Mouse (Mus musculus) forebrain, embryonic 11.5 days (tissue): ENCODE data around the gene Zc3h4. TPM values are rescaled to one million over a fixed set of nuclear protein-coding genes. Genes with fewer than 3 reads are reported as not detected.

ENCODE experiments used
- ATAC-seq: fragments of 200-750 bp; cut with Nextera tagmentation; replicated peaks from 2 replicates; pipeline ENCODE4 v1.8.0; 2017; ENCODE audit warnings: moderate TSS enrichment; ENCODE audit not compliant: low FRiP score
- DNase-seq: peaks from one replicate; pipeline ENCODE4 v3.0.0-alpha.2; 2017; ENCODE audit warnings: low spot score
- H3K27ac ChIP-seq: fragments of 300-500 bp; sonication (generic); 2 replicates; pipeline ENCODE4 v1.5.1; 2014; ENCODE audit warnings: low read depth, low read length
- H3K27me3 ChIP-seq: fragments of 300-500 bp; sonication (generic); 2 replicates; pipeline ENCODE4 v1.6.1; 2014; ENCODE audit warnings: mild to moderate bottlenecking, low read length, mixed read lengths; ENCODE audit not compliant: control insufficient read depth, insufficient read depth
- H3K36me3 ChIP-seq: fragments of 300-500 bp; sonication (generic); 2 replicates; pipeline ENCODE4 v1.6.1; 2014; ENCODE audit warnings: mild to moderate bottlenecking, low read length, moderate library complexity, mixed read lengths; ENCODE audit not compliant: control insufficient read depth, insufficient read depth
- H3K4me1 ChIP-seq: fragments of 300-500 bp; sonication (generic); replicated peaks from 2 replicates; pipeline ENCODE4 v1.6.1; 2014; ENCODE audit warnings: low read length, mixed read lengths; ENCODE audit not compliant: control insufficient read depth, insufficient read depth
- H3K4me2 ChIP-seq: fragments of 300-500 bp; sonication (generic); 2 replicates; pipeline ENCODE4 v1.6.1; 2014; ENCODE audit warnings: low read depth, mild to moderate bottlenecking, low read length, moderate library complexity, mixed read lengths; ENCODE audit not compliant: severe bottlenecking
- H3K4me3 ChIP-seq: fragments of 300-500 bp; sonication (generic); 2 replicates; pipeline ENCODE4 v1.5.1; 2014; ENCODE audit warnings: low read depth, low read length
- H3K9ac ChIP-seq: fragments of 300-500 bp; sonication (generic); 2 replicates; pipeline ENCODE4 v1.6.1; 2014; ENCODE audit warnings: low read length
- H3K9me3 ChIP-seq: fragments of 300-500 bp; sonication (generic); 2 replicates; pipeline ENCODE4 v1.6.1; 2016; ENCODE audit warnings: low read length, mixed read lengths; ENCODE audit not compliant: control insufficient read depth
- WGBS: fragments of 180-500 bp; shearing (Covaris S2); extraction: QIAGEN DNeasy Blood & Tissue Kit; methylation state at CpG from one replicate; pipeline ENCODE4 v1.1.7; 2014; 5-methylcytosine and 5-hydroxymethylcytosine counted together
- polyA plus RNA-seq: library from polyadenylated mRNA; unstranded; fragments of >200 nt; fragmentation: Nextera tagmentation; extraction: Ambion mirVana; gene quantifications from 2 replicates; pipeline ENCODE4 v1.2.1, GENCODE M21; 2014

Zc3h4 gene
- polyA plus RNA-seq, 1 experiment from 2014 or later, result 24.2 TPM

DNA sequence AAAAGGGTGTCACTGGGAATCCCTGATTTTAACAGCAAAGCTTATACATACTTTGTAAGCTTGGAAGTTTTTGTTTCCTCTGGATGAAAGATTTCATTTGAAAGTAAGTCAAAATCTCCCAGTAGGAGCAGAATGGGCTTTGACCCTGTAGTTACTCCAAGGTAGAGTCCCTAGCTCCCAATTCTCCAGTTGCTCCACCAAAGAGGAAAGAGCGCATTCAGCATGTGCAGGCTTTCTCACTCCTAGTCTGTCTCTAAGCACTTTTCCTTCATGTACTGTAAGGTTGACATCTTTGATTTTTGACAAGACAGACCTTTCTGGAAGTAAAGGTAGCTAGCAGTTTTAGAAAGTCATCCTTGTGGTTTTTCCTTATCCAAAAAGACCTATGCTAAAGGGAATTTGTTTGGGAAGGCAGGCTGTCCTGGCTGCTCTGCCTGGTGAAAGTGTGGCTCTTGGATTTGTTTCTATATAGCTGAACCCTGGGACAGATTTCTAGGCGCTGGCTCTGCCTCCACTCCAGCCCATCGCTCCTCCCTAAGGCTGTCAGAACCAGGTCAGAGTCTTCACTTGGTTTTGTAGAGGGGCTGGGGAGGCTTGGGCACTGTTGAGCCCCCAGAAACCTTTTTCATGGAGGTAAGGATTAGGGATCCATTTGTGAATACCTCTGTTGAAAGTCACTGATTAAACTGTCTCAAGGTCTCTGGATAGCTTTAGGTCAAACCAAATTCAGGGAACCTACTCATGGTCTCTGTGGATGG, 3.8 kb downstream of the Zc3h4 start:
- H3K27ac ChIP-seq, result peak overlapping the region; percentile 48; the same call in 1 of the 2 replicates
- H3K9ac ChIP-seq, result peak overlapping the region; percentile 29
- 0 out of 2 replicates have a peak overlapping the region, but pooled peaks have one; percentile 15 for H3K4me2 ChIP-seq
- peaks cover 10% of the 10 kb centered on the region for H3K4me1 ChIP-seq
- H3K4me3 ChIP-seq, result no peak overlapping the region
- ATAC-seq (no peak), DNase-seq (no peak)
- H3K27me3 ChIP-seq, result no peaks in the 10 kb centered on the region
- H3K36me3 ChIP-seq, result no peaks in the 10 kb centered on the region
- 90% methylated on average over 3 of the region's 3 CpGs for WGBS
- no peaks in the 10 kb centered on the region for H3K9me3 ChIP-seq

DNA sequence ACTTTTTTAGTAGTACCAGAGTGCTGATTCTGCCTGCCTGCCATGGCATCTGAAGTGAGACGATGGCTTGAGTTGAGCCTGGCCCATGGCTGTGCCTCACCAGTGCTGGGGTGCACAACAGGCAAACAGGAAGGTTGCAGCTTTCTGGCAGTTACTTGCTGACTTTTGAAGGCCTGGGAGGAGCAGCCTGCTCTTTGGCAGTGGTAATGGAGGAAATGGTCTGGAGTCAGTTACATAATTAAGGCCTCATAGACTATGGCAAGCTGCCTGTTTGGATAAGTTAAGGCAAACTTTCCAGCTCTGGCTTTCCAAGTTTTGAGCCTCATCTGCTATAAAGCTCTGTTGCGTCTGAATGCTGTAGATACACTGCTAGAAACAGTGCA, 4.4 kb downstream of the Zc3h4 start:
- no peak overlapping the region for H3K4me3 ChIP-seq
- H3K9me3 ChIP-seq, result no peaks in the 10 kb centered on the region

DNA sequence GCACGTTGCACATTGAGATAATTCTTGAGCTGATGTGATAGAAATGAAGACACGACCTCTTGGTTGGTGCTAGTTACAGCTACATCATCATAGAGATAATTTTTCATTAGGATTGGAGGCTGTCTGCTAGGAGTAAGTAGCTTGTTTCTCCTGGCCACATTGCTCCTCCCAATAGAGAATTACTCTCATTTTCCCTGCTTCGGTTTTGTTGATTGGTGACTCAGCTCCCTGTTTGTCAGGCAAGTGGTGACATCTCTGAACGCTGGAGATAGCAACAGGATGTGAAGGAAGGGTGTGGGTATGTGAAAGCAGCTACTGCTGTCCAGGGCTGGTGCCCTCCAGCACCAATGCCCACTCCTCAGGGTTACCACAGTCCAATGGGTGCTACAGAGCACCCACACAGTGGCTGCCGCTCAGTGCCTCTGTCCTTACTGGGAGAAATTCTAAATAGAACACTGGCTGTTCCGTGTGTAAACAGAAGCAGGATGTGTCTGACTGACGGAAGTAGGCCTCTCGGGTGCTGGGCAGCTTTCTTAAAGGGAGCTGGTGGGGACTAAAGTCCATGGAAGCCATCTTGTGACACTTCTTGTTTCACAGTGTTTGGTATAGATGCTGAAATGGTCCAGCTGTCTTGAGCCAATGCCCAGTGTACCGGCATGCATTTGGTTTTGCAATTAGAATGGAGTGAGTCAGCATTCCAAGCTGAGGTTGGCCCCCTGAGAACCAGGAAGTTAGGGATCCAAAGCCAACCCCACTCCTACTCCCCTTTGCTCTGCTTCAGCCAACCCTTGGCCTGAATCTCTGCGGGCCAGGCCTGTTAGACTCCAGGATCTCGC, 5.0 kb downstream of the Zc3h4 start:
- Histone ChIP-seq H3K4me3 (no peak overlapping the region; the same call in 1 of the 2 replicates), H3K9me3 (no peaks in the 10 kb centered on the region), H3K4me2 (no peak overlapping the region), H3K27ac (peak overlapping the region; percentile 48; the same call in 1 of the 2 replicates), H3K4me1 (peaks cover 10% of the 10 kb centered on the region), H3K9ac (peak overlapping the region; percentile 20; the same call in 1 of the 2 replicates), H3K36me3 (no peaks in the 10 kb centered on the region), H3K27me3 (no peaks in the 10 kb centered on the region)
- DNase-seq, result no peak
- no peak for ATAC-seq
- WGBS, result 83% methylated on average over 11 of the region's 11 CpGs

More for the DNA sequence above, 4.4 kb downstream of the Zc3h4 start:
- Histone ChIP-seq H3K27ac (peak overlapping the region; percentile 48; the same call in 1 of the 2 replicates), H3K4me2 (0 out of 2 replicates have a peak overlapping the region, but pooled peaks have one; percentile 12), H3K27me3 (no peaks in the 10 kb centered on the region), H3K4me1 (peaks cover 10% of the 10 kb centered on the region), H3K36me3 (no peaks in the 10 kb centered on the region), H3K9ac (peak overlapping the region; percentile 29; the same call in 1 of the 2 replicates)
- DNase-seq, result no peak
- 88% methylated on average over 2 of the region's 2 CpGs for WGBS
- no peak for ATAC-seq

DNA sequence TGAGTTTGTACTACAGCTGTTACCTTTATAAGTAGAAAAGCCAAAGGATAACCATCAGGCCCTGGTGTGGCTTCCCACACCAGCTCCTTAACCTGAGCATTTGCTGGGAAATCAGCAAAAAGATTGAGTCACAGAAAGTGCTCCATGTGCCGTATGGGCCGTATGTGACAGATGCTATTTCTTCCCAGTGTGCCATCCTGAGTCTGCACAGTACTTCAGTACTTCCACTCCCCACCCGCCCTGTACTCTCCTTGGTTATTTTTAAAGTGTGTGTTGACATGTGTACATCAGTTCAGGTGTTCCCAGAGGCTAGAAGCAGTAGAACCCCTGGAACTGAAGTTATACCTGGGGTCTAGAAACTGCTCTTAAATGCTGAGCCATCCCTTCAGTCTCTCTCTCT, 6.3 kb downstream of the Zc3h4 start:
- Histone ChIP-seq H3K9me3 (no peaks in the 10 kb centered on the region), H3K4me2 (no peak overlapping the region), H3K27me3 (no peaks in the 10 kb centered on the region), H3K36me3 (no peaks in the 10 kb centered on the region), H3K4me1 (peaks cover 10% of the 10 kb centered on the region), H3K9ac (no peak overlapping the region), H3K27ac (no peak overlapping the region), H3K4me3 (no peak overlapping the region)
- ATAC-seq (no peak), DNase-seq (no peak)
- 89% methylated on average over 3 of the region's 3 CpGs for WGBS

DNA sequence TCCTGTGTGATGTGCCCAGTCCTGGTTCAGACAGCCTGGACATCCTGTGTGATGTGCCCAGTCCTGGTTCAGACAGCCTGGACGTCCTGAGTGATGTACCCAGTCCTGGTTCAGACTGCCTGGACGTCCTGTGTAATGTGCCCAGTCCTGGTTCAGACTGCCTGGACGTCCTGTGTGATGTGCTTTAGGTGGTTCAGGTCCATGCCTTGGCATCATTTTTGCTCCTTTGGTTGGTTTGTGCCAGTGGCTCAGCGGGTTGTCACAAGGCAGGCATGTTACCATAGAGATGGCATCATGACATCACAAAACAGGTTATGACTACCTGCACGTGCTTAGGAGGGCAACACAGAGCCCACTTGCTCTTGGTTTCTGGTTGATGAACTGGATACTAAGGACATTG, 10.4 kb downstream of the Zc3h4 start:
- ATAC-seq (no peak), DNase-seq (no peak)
- Histone ChIP-seq H3K27ac (no peak overlapping the region), H3K9me3 (no peaks in the 10 kb centered on the region), H3K27me3 (no peaks in the 10 kb centered on the region), H3K9ac (no peak overlapping the region), H3K36me3 (no peaks in the 10 kb centered on the region; the same call in 1 of the 2 replicates), H3K4me3 (no peak overlapping the region), H3K4me1 (peaks cover 5% of the 10 kb centered on the region), H3K4me2 (no peak overlapping the region)
- WGBS, result 92% methylated on average over 5 of the region's 5 CpGs

DNA sequence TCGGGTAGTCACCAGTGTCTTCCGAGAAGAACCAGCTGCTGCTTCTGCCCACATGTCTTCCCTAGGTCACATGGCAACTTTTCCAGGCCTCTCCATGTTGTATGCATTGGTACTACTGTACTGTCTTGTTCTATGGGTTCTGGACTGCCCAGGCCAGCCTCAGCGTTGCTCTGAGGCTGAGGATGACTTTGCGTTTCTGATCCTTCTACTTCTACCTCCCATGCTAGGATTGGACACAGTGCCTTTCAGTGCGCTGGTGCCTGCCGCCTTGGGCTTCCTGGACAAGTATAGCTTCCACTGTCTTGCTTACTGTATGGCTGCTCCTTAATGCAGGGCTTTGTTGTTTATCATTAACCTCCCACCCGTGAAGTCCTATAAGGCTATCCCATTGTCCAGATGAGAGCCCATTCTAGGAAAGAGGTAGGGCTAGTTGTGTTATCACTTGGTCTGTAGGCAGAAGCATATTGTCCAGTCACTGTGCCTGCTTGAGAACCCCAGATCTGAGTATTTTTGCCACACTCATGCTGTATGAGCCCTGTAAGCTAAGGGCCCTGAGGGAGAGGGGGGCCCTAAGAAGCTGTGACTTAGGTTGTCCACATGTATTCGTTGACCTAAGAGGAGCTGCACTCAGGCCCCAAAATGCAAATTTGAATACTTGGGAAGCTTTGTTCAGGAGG, 11.6 kb downstream of the Zc3h4 start:
- ATAC-seq, result peak; percentile 40; the same call in 1 of the 2 replicates
- 89% methylated on average over 8 of the region's 8 CpGs for WGBS
- Histone ChIP-seq H3K27me3 (no peaks in the 10 kb centered on the region), H3K9ac (peak overlapping the region; percentile 8; the same call in 1 of the 2 replicates), H3K4me2 (no peak overlapping the region), H3K36me3 (peaks cover 3% of the 10 kb centered on the region), H3K9me3 (no peaks in the 10 kb centered on the region), H3K27ac (peak overlapping the region; percentile 51), H3K4me1 (peaks cover 5% of the 10 kb centered on the region), H3K4me3 (no peak overlapping the region)
- no peak for DNase-seq

DNA sequence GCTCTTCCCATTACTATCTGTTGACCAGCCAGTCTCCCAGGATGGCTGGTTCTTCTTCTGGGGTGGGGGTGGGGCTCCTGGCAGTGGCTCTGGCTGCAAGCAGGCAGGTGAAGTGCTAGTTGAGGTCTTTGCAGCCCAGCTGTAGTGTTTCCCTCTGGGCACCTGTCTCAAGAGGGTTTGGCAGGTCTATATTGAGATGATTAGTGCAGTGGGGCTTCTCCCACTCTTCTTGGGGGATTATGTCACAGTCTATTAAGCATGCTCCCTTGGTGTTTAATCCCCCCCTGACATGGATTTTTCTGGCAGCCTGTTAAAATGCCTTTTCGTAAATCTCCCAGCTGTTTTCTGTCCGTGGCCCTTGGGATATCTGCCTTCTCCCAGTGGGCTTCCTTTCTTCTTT, 12.2 kb downstream of the Zc3h4 start:
- Histone ChIP-seq H3K9me3 (no peaks in the 10 kb centered on the region), H3K36me3 (peaks cover 3% of the 10 kb centered on the region)

DNA sequence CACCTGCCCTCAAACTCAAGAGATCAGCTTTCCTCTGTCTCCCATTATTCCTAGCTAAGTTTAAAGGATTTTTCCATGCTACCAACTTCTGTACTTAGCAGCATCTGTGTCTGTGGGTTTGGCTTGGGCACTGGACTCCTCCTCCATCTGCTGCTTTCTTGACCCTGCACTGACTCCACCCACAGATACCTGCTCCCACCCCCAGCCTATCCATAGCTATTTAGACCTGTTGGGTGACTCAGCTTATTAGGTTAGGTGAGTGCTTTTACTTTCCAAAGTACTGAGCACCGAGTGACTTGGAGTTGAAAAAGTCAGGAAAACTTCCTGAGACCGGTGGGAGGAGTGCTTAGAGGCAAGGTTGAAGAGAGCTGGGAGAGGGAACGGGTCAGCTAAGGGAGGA, 14.7 kb downstream of the Zc3h4 start:
- ATAC-seq (no peak), DNase-seq (no peak)
- 81% methylated on average over 3 of the region's 3 CpGs for WGBS
- Histone ChIP-seq H3K36me3 (peaks cover 12% of the 10 kb centered on the region), H3K27ac (no peak overlapping the region), H3K4me1 (peaks cover 5% of the 10 kb centered on the region), H3K9ac (no peak overlapping the region), H3K9me3 (no peaks in the 10 kb centered on the region), H3K4me2 (no peak overlapping the region), H3K27me3 (no peaks in the 10 kb centered on the region), H3K4me3 (no peak overlapping the region)

More for the DNA sequence above, 12.2 kb downstream of the Zc3h4 start:
- Histone ChIP-seq H3K4me2 (no peak overlapping the region), H3K4me3 (no peak overlapping the region), H3K27ac (peak overlapping the region; percentile 51), H3K27me3 (no peaks in the 10 kb centered on the region), H3K9ac (peak overlapping the region; percentile 8; the same call in 1 of the 2 replicates), H3K4me1 (peaks cover 5% of the 10 kb centered on the region)
- ATAC-seq (no peak), DNase-seq (no peak)
- 51% methylated on average over 2 of the region's 2 CpGs for WGBS
